Mouse (Mus musculus) liver, adult 2 months (tissue): Measurements from ENCODE around the gene Cnst. TPM values are rescaled to one million over a fixed set of nuclear protein-coding genes. Genes with fewer than 3 reads are reported as not detected.

Experiments used
- DNase-seq: peaks from one replicate; pipeline ENCODE4 v3.0.0-alpha.2; 2011; ENCODE audit warnings: low read depth, low spot score; ENCODE audit errors: extremely low read depth
- H3K27ac ChIP-seq: fragments of 200-500 bp; replicated peaks from 2 replicates; pipeline ENCODE4 v1.5.1; 2012; ENCODE audit warnings: low read depth, mild to moderate bottlenecking, control low read depth, inconsistent platforms, low read length; ENCODE audit not compliant: insufficient read depth
- H3K27me3 ChIP-seq: fragments of 200-500 bp; 2 replicates; pipeline ENCODE4 v1.6.1; 2012; ENCODE audit warnings: mild to moderate bottlenecking, moderate library complexity, low read length, inconsistent platforms; ENCODE audit not compliant: control insufficient read depth, insufficient read depth
- H3K36me3 ChIP-seq: fragments of 200-500 bp; 2 replicates; pipeline ENCODE4 v1.6.1; 2012; ENCODE audit warnings: low read length, inconsistent platforms; ENCODE audit not compliant: control insufficient read depth, insufficient read depth
- H3K4me1 ChIP-seq: fragments of 200-500 bp; 2 replicates; pipeline ENCODE4 v1.6.1; 2011; ENCODE audit warnings: low read length; ENCODE audit not compliant: control insufficient read depth, insufficient read depth
- H3K4me3 ChIP-seq: fragments of 200-500 bp; 2 replicates; pipeline ENCODE4 v1.5.1; 2011; ENCODE audit warnings: low read depth, mild to moderate bottlenecking, control low read depth, low read length, moderate library complexity; ENCODE audit not compliant: insufficient read depth
- H3K79me2 ChIP-seq: fragments of 200-500 bp; 2 replicates; pipeline ENCODE4 v1.6.1; 2012; ENCODE audit warnings: inconsistent platforms, mild to moderate bottlenecking, low read length, moderate library complexity; ENCODE audit not compliant: control insufficient read depth, insufficient read depth
- H3K9ac ChIP-seq: fragments of 200-500 bp; 2 replicates; pipeline ENCODE4 v1.6.1; 2012; ENCODE audit warnings: low read depth, mild to moderate bottlenecking, control low read depth, inconsistent platforms, low read length
- CTCF ChIP-seq: fragments of 200-500 bp; IDR thresholded peaks from 2 replicates; pipeline ENCODE4 v1.5.1; 2011; ENCODE audit warnings: low read depth, low read length, control low read depth
- POLR2A ChIP-seq: fragments of 200-500 bp; IDR thresholded peaks from 2 replicates; pipeline ENCODE4 v1.6.1; 2011; ENCODE audit warnings: low read length, control low read depth; ENCODE audit not compliant: insufficient read depth; ENCODE audit errors: extremely low read depth
- WGBS: fragments of 180-500 bp; shearing (Covaris S2); methylation state at CpG from one replicate; pipeline ENCODE4 v1.1.7; 2018; 5-methylcytosine and 5-hydroxymethylcytosine counted together
- polyA plus RNA-seq: library from polyadenylated mRNA; depleted of rRNA; stranded (reverse); fragments of >200 nt; gene quantifications from 2 replicates; pipeline ENCODE4 v1.2.3, GENCODE M21; 2012
- total RNA-seq: library from RNA; depleted of rRNA; stranded (reverse); fragments of >200 nt; gene quantifications from 2 replicates; pipeline ENCODE4 v1.2.3, GENCODE M21; 2014

Cnst gene
- total and polyA plus RNA-seq, 2 experiments: 3.9 to 14.9 TPM

DNA sequence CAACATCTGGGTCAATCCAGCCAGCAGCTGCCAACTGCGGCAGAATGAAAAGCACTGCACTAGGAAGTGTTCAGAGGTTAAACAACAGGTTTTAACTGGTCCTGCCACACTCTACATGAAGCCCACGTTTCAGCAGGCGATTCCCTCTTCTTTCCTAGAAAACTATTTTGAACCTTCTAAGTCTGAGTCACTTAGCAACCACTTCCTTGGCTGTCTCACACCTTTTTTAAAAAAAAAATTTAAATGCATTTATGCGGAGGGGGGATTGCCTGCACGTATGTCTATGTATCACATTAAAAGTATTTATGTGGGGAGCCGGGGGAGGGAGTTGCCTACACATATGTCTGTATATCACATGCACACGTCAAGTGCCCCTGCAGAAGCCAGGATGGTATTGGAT lies 34.3 kb upstream of the Cnst start:
- Histone ChIP-seq H3K4me3 (no peak overlapping the region), H3K9ac (no peak overlapping the region), H3K4me1 (peaks cover 2% of the 10 kb centered on the region; the same call in 1 of the 2 replicates), H3K27ac (no peak overlapping the region), H3K27me3 (no peaks in the 10 kb centered on the region), H3K79me2 (no peaks in the 10 kb centered on the region), H3K36me3 (no peaks in the 10 kb centered on the region)
- TF ChIP-seq POLR2A (no peak), CTCF (no peak)
- DNase-seq: no peak
- WGBS: 87% methylated on average over 7 of the region's 7 CpGs

DNA sequence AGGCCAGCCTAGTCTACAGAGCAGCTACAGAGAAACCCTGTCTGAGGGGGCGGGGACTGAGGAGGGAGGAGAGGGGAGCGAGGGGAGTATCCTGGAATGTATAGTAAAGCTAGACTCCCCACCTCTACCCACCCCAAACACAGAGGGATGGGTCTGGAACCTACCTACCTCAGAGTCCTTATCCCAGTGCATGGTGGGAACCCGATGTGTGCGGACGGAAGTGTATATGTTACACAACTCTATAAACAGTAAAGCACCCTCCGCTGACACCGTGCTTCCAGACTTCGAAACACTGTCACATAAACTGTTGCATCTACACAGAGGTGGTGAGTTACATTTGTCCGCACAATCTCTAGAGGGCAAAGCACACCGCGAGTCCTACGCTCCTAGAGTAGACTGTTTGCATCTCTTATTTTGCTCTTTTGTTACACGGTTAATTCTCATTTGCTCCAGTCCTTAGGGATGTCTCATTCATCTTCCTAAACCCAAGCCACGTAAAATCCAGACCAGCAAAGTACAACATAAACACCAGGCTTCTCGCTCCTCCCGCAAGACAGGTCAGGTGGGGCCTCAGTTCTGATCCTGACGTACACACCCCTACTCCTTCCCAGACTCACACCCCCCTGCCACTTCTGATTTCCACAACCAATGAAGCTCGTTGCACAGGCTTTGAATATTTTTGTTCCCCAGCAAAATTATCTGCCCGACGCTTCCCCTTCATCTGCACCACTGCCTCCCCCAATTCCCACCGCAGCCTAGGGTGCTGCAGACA lies 29.0 kb upstream of the Cnst start:
- Histone ChIP-seq H3K4me3 (peak overlapping the region; percentile 63), H3K79me2 (no peaks in the 10 kb centered on the region), H3K27ac (no peak overlapping the region), H3K36me3 (no peaks in the 10 kb centered on the region), H3K9ac (peak overlapping the region; percentile 52), H3K27me3 (no peaks in the 10 kb centered on the region), H3K4me1 (peaks cover 7% of the 10 kb centered on the region; the same call in 1 of the 2 replicates)
- WGBS: 1% methylated on average over 21 of the region's 21 CpGs
- TF ChIP-seq CTCF: 0 out of 2 replicates have a peak, but pooled peaks have one; percentile 1
- no peak for TF ChIP-seq POLR2A
- DNase-seq: peak; percentile 25

- no peaks in the 10 kb centered on the region for H3K36me3 ChIP-seq
- H3K4me3 ChIP-seq: peak within 1 kb of the TSS; percentile 63
- TF ChIP-seq CTCF (peak; percentile 84), POLR2A (peak; percentile 53; the same call in 1 of the 2 replicates)
- 6% methylated on average over 39 of the region's 39 CpGs for WGBS
- H3K9ac ChIP-seq: peak within 1 kb of the TSS; percentile 52
- DNase-seq: peak; percentile 70
- no peak within 1 kb of the TSS for H3K27ac ChIP-seq
- peaks cover 7% of the 10 kb centered on the region; the same call in 1 of the 2 replicates for H3K4me1 ChIP-seq
- no peaks in the 10 kb centered on the region for H3K27me3 ChIP-seq
- H3K79me2 ChIP-seq: no peaks in the 10 kb centered on the region
These were observed 28.3 kb upstream of the Cnst start, which contains the start of gene Smyd3 for GRCm38 (mm10) chr1:179517713-179518465. Smyd3 (minus strand) TSS chr1:179518041.

- TF ChIP-seq POLR2A (no peak), CTCF (no peak)
- Histone ChIP-seq H3K4me1 (peaks cover 7% of the 10 kb centered on the region; the same call in 1 of the 2 replicates), H3K27me3 (no peaks in the 10 kb centered on the region), H3K27ac (no peak overlapping the region), H3K4me3 (no peak overlapping the region), H3K9ac (no peak overlapping the region), H3K36me3 (no peaks in the 10 kb centered on the region), H3K79me2 (no peaks in the 10 kb centered on the region)
- WGBS: 92% methylated on average over 3 of the region's 3 CpGs
- DNase-seq: no peak
These were observed 26.3 kb upstream of the Cnst start for GRCm38 (mm10) chr1:179519901-179520300.

DNA sequence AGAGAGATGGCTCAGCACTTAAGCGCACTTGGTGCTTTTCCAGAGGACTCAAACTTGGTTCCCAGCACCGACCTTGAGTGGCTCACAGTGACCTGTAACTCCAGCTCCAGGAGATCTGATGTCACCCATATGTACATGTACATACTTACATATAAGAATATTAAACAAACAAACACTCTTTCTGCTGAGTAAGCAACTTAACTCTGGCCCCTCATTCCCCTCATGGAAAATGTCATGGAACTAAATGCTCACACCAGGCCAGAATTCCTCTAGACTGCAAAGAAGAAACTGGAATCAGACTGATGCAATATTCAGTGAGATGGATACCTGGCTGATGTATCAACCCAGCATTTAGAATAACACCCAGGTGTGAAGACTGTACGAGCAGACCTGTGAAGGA lies 7.1 kb upstream of the Cnst start:
- TF ChIP-seq POLR2A (no peak), CTCF (no peak)
- H3K4me1 ChIP-seq: no peaks in the 10 kb centered on the region; the same call in 1 of the 2 replicates
- no peak overlapping the region for H3K4me3 ChIP-seq
- WGBS: 95% methylated on average over 3 of the region's 3 CpGs
- H3K79me2 ChIP-seq: peaks cover 4% of the 10 kb centered on the region; the same call in 1 of the 2 replicates
- peaks cover 29% of the 10 kb centered on the region for H3K36me3 ChIP-seq
- H3K27ac ChIP-seq: no peak overlapping the region
- DNase-seq: no peak
- no peak overlapping the region for H3K9ac ChIP-seq
- no peaks in the 10 kb centered on the region for H3K27me3 ChIP-seq
